Mouse (Mus musculus) yolk sac, embryonic 10.5 days (tissue): ENCODE results near the gene Mrpl18.
"Not testable (repeated sequence)": the region's sequence is repeated elsewhere in the genome, so short reads cannot be mapped to it uniquely, and the experiment has no call there.

Experiments
- DNase-seq: peaks from one replicate; pipeline ENCODE4 v3.0.0-alpha.2; 2017; ENCODE audit warnings: low spot score

The Mrpl18 gene

GRCm38 (mm10) chr17:12909361-12910280 is 6.5 kb downstream of the Mrpl18 start, which contains the start of gene Pnldc1:
Gene Pnldc1 (minus strand): TSS chr17:12910230.
- no peak for DNase-seq

- no peak for DNase-seq
These were observed 9.7 kb downstream of the Mrpl18 start for GRCm38 (mm10) chr17:12906436-12906835.

GRCm38 (mm10) chr17:12905810-12906209 is 10.3 kb downstream of the Mrpl18 start:
- no peak for DNase-seq

GRCm38 (mm10) chr17:12904349-12904748 is 11.8 kb downstream of the Mrpl18 start:
- no peak for DNase-seq

- DNase-seq = no peak
These were observed 12.5 kb downstream of the Mrpl18 start for GRCm38 (mm10) chr17:12903372-12904333.

GRCm38 (mm10) chr17:12902291-12902690 is 13.9 kb downstream of the Mrpl18 start:
- no peak for DNase-seq

GRCm38 (mm10) chr17:12898607-12899006 is 17.5 kb downstream of the Mrpl18 start:
- DNase-seq = not testable (repeated sequence)

- no peak for DNase-seq
These were observed 18.5 kb downstream of the Mrpl18 start for GRCm38 (mm10) chr17:12897674-12898073.

- no peak for DNase-seq
These were observed 24.1 kb downstream of the Mrpl18 start for GRCm38 (mm10) chr17:12892033-12892432.

GRCm38 (mm10) chr17:12891054-12891453 is 25.1 kb downstream of the Mrpl18 start:
- DNase-seq = no peak

GRCm38 (mm10) chr17:12887021-12887775 is 28.9 kb downstream of the Mrpl18 start:
- DNase-seq = no peak

- DNase-seq = no peak
These were observed 29.5 kb downstream of the Mrpl18 start for GRCm38 (mm10) chr17:12886620-12887019.

- DNase-seq = no peak
These were observed 34.9 kb downstream of the Mrpl18 start for GRCm38 (mm10) chr17:12881216-12881615.

- DNase-seq = peak; percentile 74
These were observed 36.0 kb downstream of the Mrpl18 start for GRCm38 (mm10) chr17:12880178-12880577.

GRCm38 (mm10) chr17:12875734-12876133 is 40.4 kb downstream of the Mrpl18 start, which contains the start of gene Mrgprh:
Gene Mrgprh (plus strand): TSS chr17:12876034.
- no peak for DNase-seq

- DNase-seq = no peak
These were observed 43.7 kb downstream of the Mrpl18 start for GRCm38 (mm10) chr17:12872275-12873028.

GRCm38 (mm10) chr17:12868640-12869039 is 47.5 kb downstream of the Mrpl18 start:
- DNase-seq = no peak

- no peak for DNase-seq
These were observed 48.1 kb downstream of the Mrpl18 start, which contains the start of gene Mas1 for GRCm38 (mm10) chr17:12868043-12868442. Gene Mas1 (minus strand): TSS chr17:12868143.

GRCm38 (mm10) chr17:12866853-12867252 is 49.3 kb downstream of the Mrpl18 start:
- no peak for DNase-seq

GRCm38 (mm10) chr17:12865407-12865806 is 50.7 kb downstream of the Mrpl18 start:
- no peak for DNase-seq

- no peak for DNase-seq
These were observed 52.0 kb downstream of the Mrpl18 start for GRCm38 (mm10) chr17:12864111-12864510.
